ENCODE assay signal across 11 mouse cellular contexts in genomic region chr15:27095231-27095630, GRCm38 (mm10).
A peak's percentile ranks its signal among the peaks of the same experiment; 100 is the strongest.
DNase-seq lines count a peak whose midpoint lies in the region.
"Had no signal": no experiment of that assay in that cellular context is flagged by ENCODE, and none has a peak within 500 bp of the region (broad histone marks: within the 10 kb centered on the region; RNA-seq: fewer than 3 reads in every experiment).

No protein-coding gene starts in this region.

- peak; percentile 9 for DNase-seq in left cerebral cortex, adult 11 months (ENCODE audit: low spot score)
- no peak for DNase-seq in left cerebral cortex, postnatal 4 days
- peak; percentile 36 to 39 for DNase-seq in layer of hippocampus, postnatal 14 days (ENCODE audit: low spot score in 2 of 2)
- peak; percentile 28 to 36 for DNase-seq in left cerebral cortex, postnatal 36 days (ENCODE audit: low spot score in 2 of 2)
- no peak for DNase-seq in spleen, adult 18-20 months
- DNase-seq in kidney, adult 8-10 months = no peak
- DNase-seq in cerebellum, adult 18-20 months = no peak
- no peak for DNase-seq in lung, postnatal 14 days
- DNase-seq: cerebellum, adult 11-12 months; heart, postnatal 36 days; lung, adult 2 months had no signal

- intact Hi-C loops in left cerebral cortex, postnatal 4 days (cut with DNase I) = no loop called here
- intact Hi-C loops in left cerebral cortex, postnatal 36 days (cut with DNase I) = no loop called here

Comparison
In these comparisons a context has a peak if more than half of its experiments do, and no peak if none do; other contexts are left out.
1. DNase-seq: peak in left cerebral cortex, adult 11 months (single experiment), layer of hippocampus, postnatal 14 days (2 of 2) and left cerebral cortex, postnatal 36 days (2 of 2); none in left cerebral cortex, postnatal 4 days (single experiment), spleen, adult 18-20 months (0 of 2), kidney, adult 8-10 months (0 of 2), cerebellum, adult 18-20 months (0 of 2) and lung, postnatal 14 days (single experiment).